ENCODE assay signal across 8 mouse cellular contexts in genomic region chr8:70505698-70506327, GRCm38 (mm10). TPM values are rescaled to one million over a fixed set of nuclear protein-coding genes. Genes with fewer than 3 reads are reported as not detected.
A peak's percentile ranks its signal among the peaks of the same experiment; 100 is the strongest.
DNase-seq lines count a peak whose midpoint lies in the region; ATAC-seq and TF ChIP-seq lines count a peak whose summit lies in the region.

No protein-coding gene starts in this region.

- 36% methylated on average over 32 of the region's 32 CpGs for WGBS in limb, embryonic 12.5 days
- WGBS in neural tube, embryonic 15.5 days = 38% methylated on average over 32 of the region's 32 CpGs

- H3K27me3 ChIP-seq in limb, embryonic 12.5 days = peaks cover 28% of the 10 kb centered on the region
- peaks cover 30% of the 10 kb centered on the region for H3K27me3 ChIP-seq in neural tube, embryonic 15.5 days (replicated peaks)

- intact Hi-C loops in gastrocnemius, adult 2 months (cut with DNase I) = loop anchor here (1.0 to 5.0 kb wide), 2 partner anchors 123 to 164 kb away; no protein-coding TSS in a partner anchor

- peak overlapping the region; percentile 83 for H3K4me2 ChIP-seq in limb, embryonic 12.5 days
- H3K4me2 ChIP-seq in neural tube, embryonic 15.5 days = peak overlapping the region; percentile 90

- peak; percentile 29 for ATAC-seq in limb, embryonic 12.5 days (ENCODE audit: insufficient number of reproducible peaks, insufficient read depth, low FRiP score, low TSS enrichment, low read depth)
- peak; percentile 19 for ATAC-seq in neural tube, embryonic 15.5 days (ENCODE audit: low FRiP score)

- H3K27ac ChIP-seq in gastrocnemius, adult 2 months = peak overlapping the region; percentile 99
- peak overlapping the region; percentile 96 for H3K27ac ChIP-seq in limb, embryonic 12.5 days
- H3K27ac ChIP-seq in neural tube, embryonic 15.5 days (replicated peaks) = peak overlapping the region; percentile 96

- peak overlapping the region; percentile 92 for H3K9ac ChIP-seq in limb, embryonic 12.5 days (replicated peaks)
- peak overlapping the region; percentile 87 for H3K9ac ChIP-seq in neural tube, embryonic 15.5 days (replicated peaks)

- H3K4me1 ChIP-seq in limb, embryonic 12.5 days (replicated peaks) = peaks cover 65% of the 10 kb centered on the region
- H3K4me1 ChIP-seq in neural tube, embryonic 15.5 days = peaks cover 72% of the 10 kb centered on the region

- no peaks in the 10 kb centered on the region for H3K9me3 ChIP-seq in limb, embryonic 12.5 days
- no peaks in the 10 kb centered on the region for H3K9me3 ChIP-seq in neural tube, embryonic 15.5 days (replicated peaks)

- peak overlapping the region; percentile 89 for H3K4me3 ChIP-seq in gastrocnemius, adult 2 months
- peak overlapping the region; percentile 70 for H3K4me3 ChIP-seq in limb, embryonic 12.5 days (replicated peaks)
- peak overlapping the region; percentile 70 for H3K4me3 ChIP-seq in neural tube, embryonic 15.5 days (replicated peaks)

- peaks cover 31% of the 10 kb centered on the region for H3K36me3 ChIP-seq in limb, embryonic 12.5 days
- H3K36me3 ChIP-seq in neural tube, embryonic 15.5 days = peaks cover 22% of the 10 kb centered on the region

- no peak for TF ChIP-seq CTCF in gastrocnemius, adult 2 months (IDR thresholded peaks at IDR 0.05)

- DNase-seq in gastrocnemius, adult 2 months = peak; percentile 55
- DNase-seq in gastrocnemius, adult 8-10 months (ENCODE audit: low spot score in 2 of 2) = no peak
- peak; percentile 44 for DNase-seq in thymus, postnatal 4 days
- DNase-seq in thymus, postnatal 10 days (ENCODE audit: low spot score in 2 of 2) = no peak
- no peak for DNase-seq in B cell, adult 2 months
- DNase-seq in spleen, postnatal 4 days (ENCODE audit: low spot score in 2 of 2) = no peak

RNA-seq across cellular contexts. Expression of gene Rex1bd, which starts 0.7 kb away (rescaled TPM):
- total RNA-seq in gastrocnemius, adult 2 months (2021) = 100 to 1,000 TPM; 146 to 148 TPM
- total RNA-seq in gastrocnemius, adult 8-10 months (2022) = 100 to 1,000 TPM; 175 to 196 (median 181) TPM
- polyA plus RNA-seq in limb, embryonic 12.5 days (2016; fragmentation: Nextera tagmentation; extraction: Ambion mirVana) = 142 and 151 TPM in 2 replicates
- 165 and 181 TPM in 2 replicates for polyA plus RNA-seq in neural tube, embryonic 15.5 days (2015; fragmentation: Nextera tagmentation; extraction: Ambion mirVana)

RNA-seq across cellular contexts. Expression of gene Uba52, which starts 4.8 kb away (rescaled TPM):
- total RNA-seq in gastrocnemius, adult 2 months (2021) = 100 to 1,000 TPM; 777 to 924 TPM
- total RNA-seq in gastrocnemius, adult 8-10 months (2022) = 100 to 1,000 TPM; 794 to 918 (median 839) TPM
- polyA plus RNA-seq in limb, embryonic 12.5 days (2016; fragmentation: Nextera tagmentation; extraction: Ambion mirVana) = 882 and 891 TPM in 2 replicates
- 653 and 714 TPM in 2 replicates for polyA plus RNA-seq in neural tube, embryonic 15.5 days (2015; fragmentation: Nextera tagmentation; extraction: Ambion mirVana)

RNA-seq across cellular contexts. Expression of gene Crlf1, which starts 12.9 kb away (rescaled TPM):
- total RNA-seq in gastrocnemius, adult 2 months (2021) = 1 to 10 TPM; 2.5 to 3.2 TPM
- total RNA-seq in gastrocnemius, adult 8-10 months (2022) = 1 to 10 TPM; 1.1 to 2.5 (median 2.3) TPM
- polyA plus RNA-seq in limb, embryonic 12.5 days (2016; fragmentation: Nextera tagmentation; extraction: Ambion mirVana) = 82.4 and 105 TPM in 2 replicates
- 7.9 and 8.7 TPM in 2 replicates for polyA plus RNA-seq in neural tube, embryonic 15.5 days (2015; fragmentation: Nextera tagmentation; extraction: Ambion mirVana)

RNA-seq across cellular contexts. Expression of gene Tmem59l, which starts 18.7 kb away (rescaled TPM):
- total RNA-seq in gastrocnemius, adult 2 months (2021) = not detected
- not detected for total RNA-seq in gastrocnemius, adult 8-10 months (2022)
- polyA plus RNA-seq in limb, embryonic 12.5 days (2016; fragmentation: Nextera tagmentation; extraction: Ambion mirVana) = 17.5 and 22.1 TPM in 2 replicates
- polyA plus RNA-seq in neural tube, embryonic 15.5 days (2015; fragmentation: Nextera tagmentation; extraction: Ambion mirVana) = 153 and 188 TPM in 2 replicates

RNA-seq across cellular contexts. Expression of gene Fkbp8, which starts 21.7 kb away (rescaled TPM):
- total RNA-seq in gastrocnemius, adult 2 months (2021) = 100 to 1,000 TPM; 108 to 112 TPM
- 100 to 1,000 TPM; 113 to 123 (median 120) TPM for total RNA-seq in gastrocnemius, adult 8-10 months (2022)
- 280 and 286 TPM in 2 replicates for polyA plus RNA-seq in limb, embryonic 12.5 days (2016; fragmentation: Nextera tagmentation; extraction: Ambion mirVana)
- polyA plus RNA-seq in neural tube, embryonic 15.5 days (2015; fragmentation: Nextera tagmentation; extraction: Ambion mirVana) = 381 and 389 TPM in 2 replicates

Comparison
In these comparisons a context has a peak if more than half of its experiments do, and no peak if none do; other contexts are left out.
1. DNase-seq: peak in gastrocnemius, adult 2 months (single experiment) and thymus, postnatal 4 days (single experiment); none in gastrocnemius, adult 8-10 months (0 of 2), thymus, postnatal 10 days (0 of 2), B cell, adult 2 months (0 of 2) and spleen, postnatal 4 days (0 of 2).
2. Peak in every context shown above with its lines, with median percentiles within 50 percentile points of each other: H3K27ac ChIP-seq and H3K4me3 ChIP-seq.